In genomic region chr16:18233451-18233850, GRCm38 (mm10) we compare ENCODE assay signal across 11 mouse cellular contexts. TPM values are rescaled to one million over a fixed set of nuclear protein-coding genes. Genes with fewer than 3 reads are reported as not detected.
A peak's percentile ranks its signal among the peaks of the same experiment; 100 is the strongest.
DNase-seq lines count a peak whose midpoint lies in the region; ATAC-seq and TF ChIP-seq lines count a peak whose summit lies in the region.
"Had no signal": no experiment of that assay in that cellular context is flagged by ENCODE, and none has a peak within 500 bp of the region (broad histone marks: within the 10 kb centered on the region; RNA-seq: fewer than 3 reads in every experiment).

No protein-coding gene starts in this region.

- 0 out of 2 replicates have a peak overlapping the region, but pooled peaks have one; percentile 90 for H3K9ac ChIP-seq in heart, embryonic 15.5 days
- H3K9ac ChIP-seq: liver, embryonic 15.5 days had no signal

- no peak for DNase-seq in heart, adult 18-20 months
- no peak for DNase-seq in hindbrain, embryonic 10.5 days (ENCODE audit: low spot score)
- peak; percentile 32 for DNase-seq in naive thymus-derived CD4-positive, alpha-beta T cell, adult 2 months (ENCODE audit: low read depth)
- no peak for DNase-seq in ovary, adult 18-20 months (ENCODE audit: low spot score)
- no peak for DNase-seq in T-cell, adult 2 months (ENCODE audit: low spot score)
- no peak for DNase-seq in frontal cortex, postnatal 25 days (ENCODE audit: low spot score in 2 of 2)
- DNase-seq: right cerebral cortex, postnatal 25 days had no signal

- no peak for TF ChIP-seq CTCF in cortical plate, adult 2 months (IDR thresholded peaks at IDR 0.05; ENCODE audit: extremely low read depth, insufficient read depth, low read length)

- H3K4me2 ChIP-seq in heart, embryonic 15.5 days = peak overlapping the region; percentile 77

- no peak for ATAC-seq in heart, embryonic 15.5 days (replicated peaks; ENCODE audit: insufficient number of reproducible peaks, insufficient read depth, low FRiP score, low read depth)

- peaks cover 6% of the 10 kb centered on the region; the same call in 1 of the 2 replicates for H3K36me3 ChIP-seq in heart, embryonic 15.5 days
- H3K36me3 ChIP-seq in hindbrain, embryonic 10.5 days = peaks cover 27% of the 10 kb centered on the region

- no peaks in the 10 kb centered on the region for H3K27me3 ChIP-seq in heart, embryonic 15.5 days
- H3K27me3 ChIP-seq in hindbrain, embryonic 10.5 days (ENCODE audit: insufficient read depth, poor library complexity, severe bottlenecking) = no peaks in the 10 kb centered on the region

- 29% methylated on average over 1 of the region's 1 CpGs for WGBS in heart, embryonic 15.5 days
- 54% methylated on average over 1 of the region's 1 CpGs for WGBS in hindbrain, embryonic 10.5 days

- H3K4me3 ChIP-seq in heart, embryonic 15.5 days = peak overlapping the region; percentile 82
- H3K4me3 ChIP-seq in cortical plate, adult 2 months (ENCODE audit: insufficient read depth, low read length) = peak overlapping the region; percentile 84
- H3K4me3 ChIP-seq in hindbrain, embryonic 10.5 days = peak overlapping the region; percentile 88

- peaks cover 67% of the 10 kb centered on the region for H3K4me1 ChIP-seq in heart, embryonic 15.5 days (replicated peaks)
- peaks cover 24% of the 10 kb centered on the region for H3K4me1 ChIP-seq in cortical plate, adult 2 months (ENCODE audit: control insufficient read depth, insufficient read depth, low read length)
- peaks cover 38% of the 10 kb centered on the region for H3K4me1 ChIP-seq in hindbrain, embryonic 10.5 days (replicated peaks)

- TF ChIP-seq POLR2A in cortical plate, adult 2 months (IDR thresholded peaks at IDR 0.05; ENCODE audit: extremely low read depth, insufficient read depth, low read length) = no peak

- peak overlapping the region; percentile 94; the same call in 1 of the 2 replicates for H3K27ac ChIP-seq in heart, embryonic 15.5 days
- H3K27ac ChIP-seq in cortical plate, adult 2 months (ENCODE audit: insufficient read depth, low read length) = peak overlapping the region; percentile 89; the same call in 1 of the 2 replicates
- H3K27ac ChIP-seq in hindbrain, embryonic 10.5 days = no peak overlapping the region
- H3K27ac ChIP-seq: liver, embryonic 15.5 days had no signal

- no peaks in the 10 kb centered on the region for H3K9me3 ChIP-seq in heart, embryonic 15.5 days (replicated peaks)
- no peaks in the 10 kb centered on the region for H3K9me3 ChIP-seq in hindbrain, embryonic 10.5 days
- H3K9me3 ChIP-seq: liver, embryonic 15.5 days had no signal

RNA-seq across cellular contexts. Expression of gene Zdhhc8, which starts 1.5 kb away (rescaled TPM):
- polyA plus RNA-seq in heart, embryonic 15.5 days (2015; fragmentation: Nextera tagmentation; extraction: Ambion mirVana) = 18.8 and 29.3 TPM in 2 replicates
- total RNA-seq in heart, adult 18-20 months (2021) = 10 to 100 TPM; 18.1 to 25.1 TPM
- polyA plus RNA-seq in cortical plate, adult 2 months (2012; rRNA removed) = 176 and 186 TPM in 2 replicates
- 13.0 and 13.7 TPM in 2 replicates for polyA plus RNA-seq in hindbrain, embryonic 10.5 days (2016; fragmentation: Nextera tagmentation; extraction: Ambion mirVana)

RNA-seq across cellular contexts. Expression of gene Trmt2a, which starts 15.0 kb away (rescaled TPM):
- polyA plus RNA-seq in heart, embryonic 15.5 days (2015; fragmentation: Nextera tagmentation; extraction: Ambion mirVana) = 44.1 and 75.4 TPM in 2 replicates
- 10 to 100 TPM; 13.8 to 16.7 TPM for total RNA-seq in heart, adult 18-20 months (2021)
- 72.9 and 84.7 TPM in 2 replicates for polyA plus RNA-seq in cortical plate, adult 2 months (2012; rRNA removed)
- polyA plus RNA-seq in hindbrain, embryonic 10.5 days (2016; fragmentation: Nextera tagmentation; extraction: Ambion mirVana) = 130 and 133 TPM in 2 replicates

RNA-seq across cellular contexts. Expression of gene Ranbp1, which starts 15.1 kb away (rescaled TPM):
- polyA plus RNA-seq in heart, embryonic 15.5 days (2015; fragmentation: Nextera tagmentation; extraction: Ambion mirVana) = 301 and 339 TPM in 2 replicates
- total RNA-seq in heart, adult 18-20 months (2021) = 10 to 100 TPM; 36.3 to 42.5 TPM
- polyA plus RNA-seq in cortical plate, adult 2 months (2012; rRNA removed) = 92.3 and 95.1 TPM in 2 replicates
- polyA plus RNA-seq in hindbrain, embryonic 10.5 days (2016; fragmentation: Nextera tagmentation; extraction: Ambion mirVana) = 1,091 and 1,220 TPM in 2 replicates

RNA-seq across cellular contexts. Expression of gene Ccdc188, which starts 15.8 kb away (rescaled TPM):
- polyA plus RNA-seq in heart, embryonic 15.5 days (2015; fragmentation: Nextera tagmentation; extraction: Ambion mirVana) = 0.14 TPM in 1 of 2 replicates, not detected in the other
- total RNA-seq in heart, adult 18-20 months (2021) = not detected
- not detected in 2 replicates for polyA plus RNA-seq in cortical plate, adult 2 months (2012; rRNA removed)
- 0.12 TPM in 1 of 2 replicates, not detected in the other for polyA plus RNA-seq in hindbrain, embryonic 10.5 days (2016; fragmentation: Nextera tagmentation; extraction: Ambion mirVana)
- total RNA-seq: gastrocnemius, adult 18-20 months had no signal
- polyA plus RNA-seq: liver, embryonic 15.5 days had no signal

RNA-seq across cellular contexts. Expression of gene Gm49776, which starts 24.7 kb away (rescaled TPM):
- polyA plus RNA-seq in heart, embryonic 15.5 days (2015; fragmentation: Nextera tagmentation; extraction: Ambion mirVana) = 1.2 and 2.4 TPM in 2 replicates
- total RNA-seq in heart, adult 18-20 months (2021) = not detected
- polyA plus RNA-seq in cortical plate, adult 2 months (2012; rRNA removed) = 0.36 TPM in 1 of 2 replicates, not detected in the other
- polyA plus RNA-seq in hindbrain, embryonic 10.5 days (2016; fragmentation: Nextera tagmentation; extraction: Ambion mirVana) = 0.72 TPM in 1 of 2 replicates, not detected in the other
- total RNA-seq: gastrocnemius, adult 18-20 months had no signal
- polyA plus RNA-seq: liver, embryonic 15.5 days had no signal
